Mouse (Mus musculus) neural tube, embryonic 14.5 days (tissue): ENCODE results near the gene Erg28. TPM values are rescaled to one million over a fixed set of nuclear protein-coding genes. Genes with fewer than 3 reads are reported as not detected.

ENCODE experiments used
- ATAC-seq: fragments of 200-750 bp; cut with Nextera tagmentation; 2 replicates; pipeline ENCODE4 v1.8.0; 2017; ENCODE audit warnings: low read depth, mild to moderate bottlenecking, moderate TSS enrichment, moderate library complexity
- H3K27ac ChIP-seq: fragments of 300-500 bp; sonication (generic); 2 replicates; pipeline ENCODE4 v1.5.1; 2014; ENCODE audit warnings: low read depth, mild to moderate bottlenecking, control low read depth, low read length, moderate library complexity, mixed read lengths
- H3K27me3 ChIP-seq: fragments of 300-500 bp; sonication (generic); 2 replicates; pipeline ENCODE4 v1.6.1; 2014; ENCODE audit warnings: low read length; ENCODE audit not compliant: control insufficient read depth, insufficient read depth
- H3K36me3 ChIP-seq: fragments of 300-500 bp; sonication (generic); 2 replicates; pipeline ENCODE4 v1.6.1; 2014; ENCODE audit warnings: low read length, mixed read lengths; ENCODE audit not compliant: control insufficient read depth, insufficient read depth
- H3K4me1 ChIP-seq: fragments of 300-500 bp; sonication (generic); 2 replicates; pipeline ENCODE4 v1.6.1; 2014; ENCODE audit warnings: low read length; ENCODE audit not compliant: control insufficient read depth, insufficient read depth
- H3K4me2 ChIP-seq: fragments of 300-500 bp; sonication (generic); 2 replicates; pipeline ENCODE4 v1.6.1; 2014; ENCODE audit warnings: mild to moderate bottlenecking, low read depth, low read length, control low read depth
- H3K4me3 ChIP-seq: fragments of 300-500 bp; sonication (generic); 2 replicates; pipeline ENCODE4 v1.5.1; 2014; ENCODE audit warnings: low read depth, low read length, control low read depth, mixed read lengths
- H3K9ac ChIP-seq: fragments of 300-500 bp; sonication (generic); replicated peaks from 2 replicates; pipeline ENCODE4 v1.6.1; 2014; ENCODE audit warnings: low read depth, mild to moderate bottlenecking, control low read depth, low read length, mixed read lengths
- H3K9me3 ChIP-seq: fragments of 300-500 bp; sonication (generic); 2 replicates; pipeline ENCODE4 v1.6.1; 2016; ENCODE audit warnings: low read length; ENCODE audit not compliant: control insufficient read depth
- WGBS: fragments of 180-500 bp; shearing (Covaris S2); extraction: QIAGEN DNeasy Blood & Tissue Kit; methylation state at CpG from one replicate; pipeline ENCODE4 v1.1.7; 2014; 5-methylcytosine and 5-hydroxymethylcytosine counted together
- polyA plus RNA-seq: library from polyadenylated mRNA; unstranded; fragments of >200 nt; fragmentation: Nextera tagmentation; extraction: Ambion mirVana; gene quantifications from 2 replicates; pipeline ENCODE4 v1.2.1, GENCODE M21; 2014

The Erg28 gene
- polyA plus RNA-seq, 1 experiment from 2014 or later = 104 TPM

- Histone ChIP-seq H3K36me3 (no peaks in the 10 kb centered on the region), H3K9me3 (no peaks in the 10 kb centered on the region), H3K4me2 (no peak overlapping the region), H3K4me1 (no peaks in the 10 kb centered on the region), H3K27me3 (no peaks in the 10 kb centered on the region), H3K27ac (no peak overlapping the region), H3K4me3 (no peak overlapping the region), H3K9ac (no peak overlapping the region)
- WGBS = 76% methylated on average over 1 of the region's 1 CpGs
- ATAC-seq = no peak
Measured at GRCm38 (mm10) chr12:85795551-85795950, 28.8 kb downstream of the Erg28 start.

DNA sequence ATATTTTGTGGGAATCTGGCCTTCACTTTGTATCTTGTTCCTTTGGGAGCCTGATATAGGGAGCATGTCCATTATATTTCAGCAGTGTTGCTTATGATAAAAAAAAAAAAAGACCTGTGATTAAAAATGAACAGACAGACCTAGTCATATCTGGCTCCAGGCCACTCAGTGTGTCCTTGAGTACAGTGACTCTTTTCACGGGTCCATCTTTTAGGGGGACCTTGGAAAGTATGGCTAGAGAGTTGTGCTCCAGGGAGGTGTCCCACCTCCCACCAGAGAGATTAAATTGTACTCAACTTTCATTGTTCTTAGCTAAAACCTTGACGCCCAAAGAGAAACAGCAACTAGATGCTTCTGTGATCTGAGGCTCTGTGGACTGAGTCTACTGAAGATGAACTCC lies 30.3 kb downstream of the Erg28 start:
- no peak overlapping the region for H3K4me3 ChIP-seq
- no peak for ATAC-seq
- no peaks in the 10 kb centered on the region for H3K9me3 ChIP-seq
- no peak overlapping the region for H3K27ac ChIP-seq
- H3K4me1 ChIP-seq = no peaks in the 10 kb centered on the region
- WGBS = 86% methylated on average over 2 of the region's 2 CpGs
- H3K4me2 ChIP-seq = no peak overlapping the region
- H3K36me3 ChIP-seq = no peaks in the 10 kb centered on the region
- no peak overlapping the region for H3K9ac ChIP-seq
- H3K27me3 ChIP-seq = no peaks in the 10 kb centered on the region

GRCm38 (mm10) chr12:85792821-85793346 lies 31.5 kb downstream of the Erg28 start:
- Histone ChIP-seq H3K9me3 (no peaks in the 10 kb centered on the region), H3K36me3 (no peaks in the 10 kb centered on the region), H3K4me3 (no peak overlapping the region), H3K9ac (no peak overlapping the region), H3K4me2 (no peak overlapping the region), H3K27ac (no peak overlapping the region), H3K27me3 (no peaks in the 10 kb centered on the region), H3K4me1 (no peaks in the 10 kb centered on the region)
- 66% methylated on average over 6 of the region's 6 CpGs for WGBS
- ATAC-seq = no peak

DNA sequence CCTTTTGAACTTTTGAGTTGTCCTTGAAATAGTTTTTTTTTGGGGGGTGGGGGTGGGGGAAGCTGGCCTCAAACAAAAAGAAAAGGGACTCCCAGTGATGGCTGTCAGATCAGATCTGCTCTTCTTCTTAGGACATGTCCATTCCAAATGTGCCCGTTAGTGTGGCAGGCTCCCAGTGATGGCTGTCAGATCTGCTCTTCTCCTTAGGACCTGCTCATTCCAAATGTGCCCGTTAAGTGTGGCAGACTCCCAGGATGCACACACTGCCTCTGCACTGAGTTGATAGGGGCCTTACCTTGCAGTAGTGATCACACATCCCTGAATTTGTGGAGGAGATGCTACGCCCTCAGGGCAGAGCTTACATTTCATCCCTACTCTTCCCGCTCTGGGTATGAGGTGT lies 32.2 kb downstream of the Erg28 start:
- Histone ChIP-seq H3K4me3 (no peak overlapping the region), H3K27me3 (no peaks in the 10 kb centered on the region), H3K4me2 (no peak overlapping the region), H3K27ac (no peak overlapping the region), H3K4me1 (no peaks in the 10 kb centered on the region), H3K9me3 (no peaks in the 10 kb centered on the region), H3K36me3 (no peaks in the 10 kb centered on the region), H3K9ac (no peak overlapping the region)
- 88% methylated on average over 4 of the region's 4 CpGs for WGBS
- ATAC-seq = no peak

DNA sequence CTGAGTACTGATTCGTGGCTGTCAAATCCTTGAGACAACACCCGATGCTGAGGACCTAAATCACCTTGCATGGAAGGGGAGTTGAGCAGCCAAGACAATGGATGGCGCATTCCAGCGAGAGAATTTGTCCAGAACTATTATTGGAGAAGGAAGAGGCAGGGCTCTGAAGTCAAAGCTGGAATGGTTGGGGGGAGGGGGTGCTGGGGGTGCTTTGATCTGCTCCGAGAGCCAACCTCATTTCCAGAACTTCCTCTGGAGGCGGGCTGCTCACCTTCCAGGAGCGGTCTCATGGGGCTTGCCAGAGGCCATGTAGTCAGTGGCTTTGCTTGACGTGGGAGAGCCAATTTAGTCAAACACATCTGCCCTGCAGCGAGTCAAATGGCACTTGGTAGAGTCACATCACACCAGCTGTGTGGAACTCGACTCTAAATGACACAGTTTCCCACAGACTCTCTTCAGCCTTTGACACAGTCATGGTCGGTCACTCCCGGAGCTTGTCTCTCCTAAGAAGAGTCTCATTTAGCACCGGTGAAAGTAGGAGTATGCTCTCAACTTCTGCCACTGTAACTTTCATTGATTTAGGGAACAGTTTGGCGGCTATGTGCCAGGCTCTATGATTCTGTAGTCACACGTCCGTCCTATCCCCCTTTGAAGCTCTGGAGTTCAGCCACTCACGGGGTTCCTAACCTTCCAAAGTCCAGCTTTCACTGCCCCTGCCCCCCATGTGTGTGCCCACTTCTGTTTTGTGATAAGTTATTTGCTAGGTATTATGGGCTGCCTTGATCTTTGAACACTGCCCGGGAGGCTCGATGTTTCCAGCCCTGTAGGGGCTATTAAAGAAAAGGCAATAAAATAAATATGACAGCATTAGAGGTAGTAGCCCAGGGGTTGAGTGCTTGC lies 39.2 kb downstream of the Erg28 start:
- Histone ChIP-seq H3K4me2 (no peak overlapping the region), H3K4me1 (no peaks in the 10 kb centered on the region), H3K4me3 (no peak overlapping the region), H3K36me3 (no peaks in the 10 kb centered on the region), H3K9ac (no peak overlapping the region), H3K27ac (no peak overlapping the region), H3K9me3 (no peaks in the 10 kb centered on the region), H3K27me3 (no peaks in the 10 kb centered on the region)
- 56% methylated on average over 19 of the region's 19 CpGs for WGBS
- no peak for ATAC-seq

DNA sequence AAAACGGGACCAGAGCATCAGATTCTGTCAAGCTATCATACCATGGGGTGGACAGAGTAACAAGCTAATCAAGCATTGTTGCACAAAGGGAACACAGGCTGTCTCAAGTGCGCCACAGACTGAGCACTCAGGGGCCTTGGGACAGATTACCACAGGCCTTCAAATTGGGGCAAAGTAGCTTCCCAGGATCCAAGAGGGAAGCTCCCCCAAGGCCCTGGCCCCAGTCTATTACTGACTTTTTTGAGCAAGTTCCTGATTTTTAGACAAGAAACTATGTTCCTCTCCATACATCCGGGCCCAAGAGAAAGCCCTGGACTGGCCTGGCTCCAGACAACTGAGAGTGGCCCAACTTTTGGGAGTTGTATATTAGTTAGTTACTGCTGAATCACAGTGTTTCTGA lies 42.7 kb downstream of the Erg28 start:
- Histone ChIP-seq H3K4me2 (no peak overlapping the region), H3K9ac (no peak overlapping the region), H3K27me3 (no peaks in the 10 kb centered on the region), H3K36me3 (no peaks in the 10 kb centered on the region), H3K9me3 (no peaks in the 10 kb centered on the region), H3K4me3 (no peak overlapping the region), H3K4me1 (no peaks in the 10 kb centered on the region), H3K27ac (no peak overlapping the region)
- no peak for ATAC-seq
- 95% methylated on average over 3 of the region's 3 CpGs for WGBS

GRCm38 (mm10) chr12:85779707-85780106 lies 44.6 kb downstream of the Erg28 start:
- ATAC-seq = no peak
- H3K4me3 ChIP-seq = no peak overlapping the region
- no peak overlapping the region for H3K9ac ChIP-seq
- H3K4me2 ChIP-seq = no peak overlapping the region
- H3K4me1 ChIP-seq = no peaks in the 10 kb centered on the region
- no peaks in the 10 kb centered on the region for H3K36me3 ChIP-seq
- H3K27me3 ChIP-seq = no peaks in the 10 kb centered on the region
- no peak overlapping the region for H3K27ac ChIP-seq
- no peaks in the 10 kb centered on the region for H3K9me3 ChIP-seq
- WGBS = 95% methylated on average over 5 of the region's 5 CpGs

GRCm38 (mm10) chr12:85778962-85779361 lies 45.4 kb downstream of the Erg28 start:
- Histone ChIP-seq H3K4me1 (no peaks in the 10 kb centered on the region), H3K27me3 (no peaks in the 10 kb centered on the region), H3K4me2 (no peak overlapping the region), H3K36me3 (no peaks in the 10 kb centered on the region), H3K9ac (no peak overlapping the region), H3K4me3 (no peak overlapping the region), H3K9me3 (no peaks in the 10 kb centered on the region; the same call in 1 of the 2 replicates), H3K27ac (no peak overlapping the region)
- WGBS = 86% methylated on average over 3 of the region's 3 CpGs
- ATAC-seq = no peak

- H3K36me3 ChIP-seq = no peaks in the 10 kb centered on the region
- 87% methylated on average over 3 of the region's 3 CpGs for WGBS
- H3K27ac ChIP-seq = no peak overlapping the region
Measured at GRCm38 (mm10) chr12:85771356-85771755, 53.0 kb downstream of the Erg28 start.

More at GRCm38 (mm10) chr12:85771356-85771755, 53.0 kb downstream of the Erg28 start:
- Histone ChIP-seq H3K4me2 (no peak overlapping the region), H3K9ac (no peak overlapping the region), H3K9me3 (no peaks in the 10 kb centered on the region; the same call in 1 of the 2 replicates), H3K27me3 (no peaks in the 10 kb centered on the region), H3K4me1 (no peaks in the 10 kb centered on the region), H3K4me3 (no peak overlapping the region)
- no peak for ATAC-seq
